Mouse (Mus musculus) ES-E14 (cell line): ENCODE data around the gene Pcdh9. TPM values are rescaled to one million over a fixed set of nuclear protein-coding genes. Genes with fewer than 3 reads are reported as not detected.

Experiments used
- DNase-seq: peaks from one replicate; pipeline ENCODE4 v3.0.0-alpha.2; 2013; ENCODE audit warnings: low read depth, low spot score
- H3K27ac ChIP-seq: 2 replicates; pipeline ENCODE4 v1.5.1; 2012; ENCODE audit warnings: low read depth, mild to moderate bottlenecking, low read length, moderate library complexity, mixed read lengths; ENCODE audit not compliant: poor library complexity, insufficient read depth, severe bottlenecking
- H3K36me3 ChIP-seq: 2 replicates; pipeline ENCODE4 v1.6.1; 2012; ENCODE audit warnings: mild to moderate bottlenecking, low read length, moderate library complexity, mixed read lengths; ENCODE audit not compliant: control insufficient read depth, poor library complexity, insufficient read depth, severe bottlenecking
- H3K4me1 ChIP-seq, 2 experiments: fragments of 150-350 bp in 1 of 2; sonication (generic) in 1 of 2; 2 replicates each; pipeline ENCODE4 v1.6.1; 2012; ENCODE audit warnings: low read length in 2 of 2, mild to moderate bottlenecking in 1 of 2, mixed read lengths in 1 of 2; ENCODE audit not compliant: control insufficient read depth in 2 of 2, insufficient read depth in 2 of 2, poor library complexity in 1 of 2
- H3K4me3 ChIP-seq, 2 experiments: fragments of 150-350 bp in 1 of 2; sonication (generic) in 1 of 2; 2 replicates each; pipeline ENCODE4 v1.5.1; 2012; ENCODE audit warnings: low read length in 2 of 2, low read depth in 1 of 2, mild to moderate bottlenecking in 1 of 2, mixed read lengths in 1 of 2; ENCODE audit not compliant: insufficient read depth in 1 of 2, poor library complexity in 1 of 2, severe bottlenecking in 1 of 2
- H3K9ac ChIP-seq: 2 replicates; pipeline ENCODE4 v1.6.1; 2012; ENCODE audit warnings: low read depth, mild to moderate bottlenecking, low read length, mixed read lengths; ENCODE audit not compliant: poor library complexity, insufficient read depth, severe bottlenecking
- H3K9me3 ChIP-seq: fragments of 150-350 bp; sonication (generic); 2 replicates; pipeline ENCODE4 v1.6.1; 2012; ENCODE audit warnings: low read depth, mild to moderate bottlenecking, low read length; ENCODE audit not compliant: control insufficient read depth, insufficient read depth
- CHD2 ChIP-seq: IDR thresholded peaks from 2 replicates; pipeline ENCODE4 v1.6.1; 2014; ENCODE audit warnings: mild to moderate bottlenecking, low read depth, low read length, inconsistent platforms
- HCFC1 ChIP-seq: IDR thresholded peaks from 2 replicates; pipeline ENCODE4 v1.6.1; 2012; ENCODE audit warnings: low read length, inconsistent platforms, borderline replicate concordance; ENCODE audit not compliant: insufficient read depth
- MAFK ChIP-seq: IDR thresholded peaks from 2 replicates; pipeline ENCODE4 v1.6.1; 2014; ENCODE audit warnings: mild to moderate bottlenecking, low read depth, low read length, inconsistent platforms; ENCODE audit not compliant: insufficient read depth
- ZC3H11A ChIP-seq: IDR thresholded peaks from 2 replicates; pipeline ENCODE4 v1.6.1; 2012; ENCODE audit warnings: low read depth, mild to moderate bottlenecking, inconsistent platforms, low read length, borderline replicate concordance
- ZNF384 ChIP-seq: IDR thresholded peaks from 2 replicates; pipeline ENCODE4 v1.6.1; 2012; ENCODE audit warnings: low read depth, low read length, inconsistent platforms
- in situ Hi-C, 2 experiments: fragments of 600-800 bp; cut with MboI; formaldehyde crosslinking; loops; one replicate each; pipeline ENCODE4 v1.15.1; 2025; ENCODE audit warnings: low sequenced_read_pairs in 2 of 2, inconsistent platforms in 1 of 2; ENCODE audit not compliant: unreplicated experiment in 2 of 2
- total RNA-seq: library from RNA; depleted of rRNA; stranded (reverse); fragments of 300-350 nt; gene quantifications from 2 replicates; pipeline ENCODE4 v1.2.3, GENCODE M21; 2012

Gene Pcdh9
- total RNA-seq, 1 experiment: 0.71 TPM

GRCm38 (mm10) chr14:93785031-93785430 is 105.4 kb downstream of the Pcdh9 start:
- in situ Hi-C loops: no loop called here
- Histone ChIP-seq H3K27ac (no peak overlapping the region), H3K4me1 (no peaks in the 10 kb centered on the region), H3K36me3 (no peaks in the 10 kb centered on the region), H3K9ac (no peak overlapping the region), H3K9me3 (no peaks in the 10 kb centered on the region), H3K4me3 (no peak overlapping the region)
- TF ChIP-seq ZC3H11A (no peak), CHD2 (no peak), ZNF384 (no peak), MAFK (no peak), HCFC1 (no peak)
- no peak for DNase-seq

- H3K4me3 ChIP-seq: no peak overlapping the region
- no peaks in the 10 kb centered on the region for H3K36me3 ChIP-seq
- TF ChIP-seq CHD2 (no peak), ZNF384 (no peak), MAFK (no peak), HCFC1 (no peak), ZC3H11A (no peak)
- no peaks in the 10 kb centered on the region for H3K4me1 ChIP-seq
- no peak for DNase-seq
- H3K9ac ChIP-seq: no peak overlapping the region
- in situ Hi-C loops: no loop called here
- no peak overlapping the region for H3K27ac ChIP-seq
- H3K9me3 ChIP-seq: no peaks in the 10 kb centered on the region
These were observed 127.6 kb downstream of the Pcdh9 start for GRCm38 (mm10) chr14:93762855-93763254.

- H3K36me3 ChIP-seq: no peaks in the 10 kb centered on the region
- H3K9me3 ChIP-seq: no peaks in the 10 kb centered on the region
- H3K9ac ChIP-seq: no peak overlapping the region
- no peaks in the 10 kb centered on the region for H3K4me1 ChIP-seq
- no peak overlapping the region for H3K4me3 ChIP-seq
- no peak overlapping the region for H3K27ac ChIP-seq
- TF ChIP-seq ZC3H11A: no peak
- TF ChIP-seq CHD2: no peak
- no peak for TF ChIP-seq MAFK
- no peak for TF ChIP-seq ZNF384
- no peak for TF ChIP-seq HCFC1
- DNase-seq: no peak
- in situ Hi-C loops: no loop called here
These were observed 156.3 kb downstream of the Pcdh9 start for GRCm38 (mm10) chr14:93734077-93734673.

- no peak overlapping the region for H3K4me3 ChIP-seq
- no peaks in the 10 kb centered on the region for H3K4me1 ChIP-seq
- H3K9ac ChIP-seq: no peak overlapping the region
- TF ChIP-seq HCFC1 (no peak), CHD2 (no peak), MAFK (no peak), ZC3H11A (no peak), ZNF384 (no peak)
- DNase-seq: no peak
- no peaks in the 10 kb centered on the region for H3K9me3 ChIP-seq
- no peak overlapping the region for H3K27ac ChIP-seq
- no peaks in the 10 kb centered on the region for H3K36me3 ChIP-seq
- in situ Hi-C loops: no loop called here
These were observed 164.7 kb downstream of the Pcdh9 start for GRCm38 (mm10) chr14:93725798-93726197.

- Histone ChIP-seq H3K36me3 (no peaks in the 10 kb centered on the region), H3K4me1 (no peaks in the 10 kb centered on the region), H3K27ac (no peak overlapping the region), H3K9me3 (no peaks in the 10 kb centered on the region), H3K9ac (no peak overlapping the region), H3K4me3 (no peak overlapping the region)
- TF ChIP-seq ZC3H11A: no peak
- TF ChIP-seq CHD2: no peak
- TF ChIP-seq MAFK: no peak
- no peak for TF ChIP-seq HCFC1
- no peak for TF ChIP-seq ZNF384
- in situ Hi-C loops: no loop called here
- DNase-seq: no peak
These were observed 171.3 kb downstream of the Pcdh9 start for GRCm38 (mm10) chr14:93719208-93719607.
